Mouse (Mus musculus) neural tube, embryonic 14.5 days (tissue): ENCODE data around the gene Klk4. TPM values are rescaled to one million over a fixed set of nuclear protein-coding genes. Genes with fewer than 3 reads are reported as not detected.

Experiments used
- ATAC-seq: fragments of 200-750 bp; cut with Nextera tagmentation; 2 replicates; pipeline ENCODE4 v1.8.0; 2017; ENCODE audit warnings: low read depth, mild to moderate bottlenecking, moderate TSS enrichment, moderate library complexity
- H3K27ac ChIP-seq: fragments of 300-500 bp; sonication (generic); 2 replicates; pipeline ENCODE4 v1.5.1; 2014; ENCODE audit warnings: low read depth, mild to moderate bottlenecking, control low read depth, low read length, moderate library complexity, mixed read lengths
- H3K27me3 ChIP-seq: fragments of 300-500 bp; sonication (generic); 2 replicates; pipeline ENCODE4 v1.6.1; 2014; ENCODE audit warnings: low read length; ENCODE audit not compliant: control insufficient read depth, insufficient read depth
- H3K36me3 ChIP-seq: fragments of 300-500 bp; sonication (generic); 2 replicates; pipeline ENCODE4 v1.6.1; 2014; ENCODE audit warnings: low read length, mixed read lengths; ENCODE audit not compliant: control insufficient read depth, insufficient read depth
- H3K4me1 ChIP-seq: fragments of 300-500 bp; sonication (generic); 2 replicates; pipeline ENCODE4 v1.6.1; 2014; ENCODE audit warnings: low read length; ENCODE audit not compliant: control insufficient read depth, insufficient read depth
- H3K4me2 ChIP-seq: fragments of 300-500 bp; sonication (generic); 2 replicates; pipeline ENCODE4 v1.6.1; 2014; ENCODE audit warnings: mild to moderate bottlenecking, low read depth, low read length, control low read depth
- H3K4me3 ChIP-seq: fragments of 300-500 bp; sonication (generic); 2 replicates; pipeline ENCODE4 v1.5.1; 2014; ENCODE audit warnings: low read depth, low read length, control low read depth, mixed read lengths
- H3K9ac ChIP-seq: fragments of 300-500 bp; sonication (generic); replicated peaks from 2 replicates; pipeline ENCODE4 v1.6.1; 2014; ENCODE audit warnings: low read depth, mild to moderate bottlenecking, control low read depth, low read length, mixed read lengths
- H3K9me3 ChIP-seq: fragments of 300-500 bp; sonication (generic); 2 replicates; pipeline ENCODE4 v1.6.1; 2016; ENCODE audit warnings: low read length; ENCODE audit not compliant: control insufficient read depth
- WGBS: fragments of 180-500 bp; shearing (Covaris S2); extraction: QIAGEN DNeasy Blood & Tissue Kit; methylation state at CpG from one replicate; pipeline ENCODE4 v1.1.7; 2014; 5-methylcytosine and 5-hydroxymethylcytosine counted together
- polyA plus RNA-seq: library from polyadenylated mRNA; unstranded; fragments of >200 nt; fragmentation: Nextera tagmentation; extraction: Ambion mirVana; gene quantifications from 2 replicates; pipeline ENCODE4 v1.2.1, GENCODE M21; 2014

Klk4 gene
- polyA plus RNA-seq, 1 experiment from 2014 or later = 0.66 TPM

GRCm38 (mm10) chr7:43925985-43926384, 45.0 kb downstream of the Klk4 start:
- no peaks in the 10 kb centered on the region for H3K27me3 ChIP-seq
- no peak for ATAC-seq
- H3K9ac ChIP-seq = no peak overlapping the region
- 59% methylated on average over 5 of the region's 5 CpGs for WGBS
- H3K4me3 ChIP-seq = no peak overlapping the region
- H3K36me3 ChIP-seq = no peaks in the 10 kb centered on the region
- H3K9me3 ChIP-seq = no peaks in the 10 kb centered on the region
- H3K27ac ChIP-seq = no peak overlapping the region
- H3K4me2 ChIP-seq = no peak overlapping the region
- H3K4me1 ChIP-seq = no peaks in the 10 kb centered on the region

GRCm38 (mm10) chr7:43928521-43928920, 47.6 kb downstream of the Klk4 start:
- no peak for ATAC-seq
- Histone ChIP-seq H3K9ac (no peak overlapping the region), H3K27me3 (no peaks in the 10 kb centered on the region), H3K27ac (no peak overlapping the region), H3K36me3 (no peaks in the 10 kb centered on the region), H3K4me2 (no peak overlapping the region), H3K9me3 (no peaks in the 10 kb centered on the region), H3K4me3 (no peak overlapping the region), H3K4me1 (no peaks in the 10 kb centered on the region)
- WGBS = 53% methylated on average over 4 of the region's 4 CpGs

GRCm38 (mm10) chr7:43932337-43932736, 51.4 kb downstream of the Klk4 start:
- H3K4me2 ChIP-seq = no peak overlapping the region
- no peak overlapping the region for H3K9ac ChIP-seq
- no peaks in the 10 kb centered on the region for H3K27me3 ChIP-seq
- H3K27ac ChIP-seq = no peak overlapping the region
- 69% methylated on average over 4 of the region's 4 CpGs for WGBS
- H3K4me1 ChIP-seq = no peaks in the 10 kb centered on the region
- H3K4me3 ChIP-seq = no peak overlapping the region
- ATAC-seq = no peak
- no peaks in the 10 kb centered on the region for H3K9me3 ChIP-seq
- H3K36me3 ChIP-seq = no peaks in the 10 kb centered on the region

- Histone ChIP-seq H3K4me2 (no peak within 1 kb of the TSS), H3K4me3 (no peak within 1 kb of the TSS), H3K9ac (no peak within 1 kb of the TSS), H3K27me3 (no peaks in the 10 kb centered on the region), H3K9me3 (no peaks in the 10 kb centered on the region), H3K4me1 (no peaks in the 10 kb centered on the region), H3K27ac (no peak within 1 kb of the TSS), H3K36me3 (no peaks in the 10 kb centered on the region)
- WGBS = 88% methylated on average over 3 of the region's 3 CpGs
- ATAC-seq = no peak
These were observed 52.5 kb downstream of the Klk4 start, which contains the start of gene Klk15 for GRCm38 (mm10) chr7:43933440-43933839. Gene Klk15 (plus strand): TSS chr7:43933740.

- no peak overlapping the region for H3K27ac ChIP-seq
- no peak for ATAC-seq
- H3K4me1 ChIP-seq = no peaks in the 10 kb centered on the region
- H3K9me3 ChIP-seq = no peaks in the 10 kb centered on the region
- no peak overlapping the region for H3K4me3 ChIP-seq
- H3K27me3 ChIP-seq = no peaks in the 10 kb centered on the region
- H3K4me2 ChIP-seq = no peak overlapping the region
- WGBS = 74% methylated on average over 3 of the region's 3 CpGs
- no peak overlapping the region for H3K9ac ChIP-seq
- no peaks in the 10 kb centered on the region for H3K36me3 ChIP-seq
These were observed 53.8 kb downstream of the Klk4 start for GRCm38 (mm10) chr7:43934747-43935146.

Other genes starting within 250 kb of the Klk4 start
- gene Ceacam18, start 246.5 kb upstream of the Klk4 start, polyA plus RNA-seq = 0.13 and 0.20 TPM in 2 replicates
- gene Siglece, start 221.0 kb upstream of the Klk4 start, polyA plus RNA-seq = 0.15 and 0.33 TPM in 2 replicates
- 14.4 and 15.0 TPM in 2 replicates for gene Ctu1, start 209.1 kb upstream of the Klk4 start, polyA plus RNA-seq
- gene Klk14, start 190.7 kb upstream of the Klk4 start, polyA plus RNA-seq = not detected in 2 replicates
- 0.11 TPM in 1 of 2 replicates, not detected in the other for gene Klk13, start 168.6 kb upstream of the Klk4 start, polyA plus RNA-seq
- not detected in 2 replicates for gene Klk12, start 112.3 kb upstream of the Klk4 start, polyA plus RNA-seq
- gene Klk11, start 106.6 kb upstream of the Klk4 start, polyA plus RNA-seq = not detected in 2 replicates
- not detected in 2 replicates for gene Klk10, start 100.1 kb upstream of the Klk4 start, polyA plus RNA-seq
- gene Klk9, start 89.3 kb upstream of the Klk4 start, polyA plus RNA-seq = not detected in 2 replicates
- 7.6 and 8.6 TPM in 2 replicates for gene Klk8, start 83.6 kb upstream of the Klk4 start, polyA plus RNA-seq
- gene Klk7, start 69.9 kb upstream of the Klk4 start, polyA plus RNA-seq = not detected in 2 replicates
- gene Klk6, start 56.7 kb upstream of the Klk4 start, polyA plus RNA-seq = not detected in 2 replicates
- gene Klk5, start 39.2 kb upstream of the Klk4 start, polyA plus RNA-seq = not detected in 2 replicates
- gene Klk15, start 52.6 kb downstream of the Klk4 start, polyA plus RNA-seq = not detected in 2 replicates
- not detected in 2 replicates for gene Klk1b8, start 69.5 kb downstream of the Klk4 start, polyA plus RNA-seq
- not detected in 2 replicates for gene Klk1b1, start 85.6 kb downstream of the Klk4 start, polyA plus RNA-seq
- gene Klk1b9, start 94.9 kb downstream of the Klk4 start, polyA plus RNA-seq = not detected in 2 replicates
- gene Klk1b11, start 114.7 kb downstream of the Klk4 start, polyA plus RNA-seq = not detected in 2 replicates
- not detected in 2 replicates for gene Klk1b26, start 131.0 kb downstream of the Klk4 start, polyA plus RNA-seq
- gene Klk1b27, start 171.1 kb downstream of the Klk4 start, polyA plus RNA-seq = not detected in 2 replicates
- not detected in 2 replicates for gene Klk1b21, start 221.2 kb downstream of the Klk4 start, polyA plus RNA-seq
- gene Klk1b22, start 231.5 kb downstream of the Klk4 start, polyA plus RNA-seq = not detected in 2 replicates